In the genomic region with DNA sequence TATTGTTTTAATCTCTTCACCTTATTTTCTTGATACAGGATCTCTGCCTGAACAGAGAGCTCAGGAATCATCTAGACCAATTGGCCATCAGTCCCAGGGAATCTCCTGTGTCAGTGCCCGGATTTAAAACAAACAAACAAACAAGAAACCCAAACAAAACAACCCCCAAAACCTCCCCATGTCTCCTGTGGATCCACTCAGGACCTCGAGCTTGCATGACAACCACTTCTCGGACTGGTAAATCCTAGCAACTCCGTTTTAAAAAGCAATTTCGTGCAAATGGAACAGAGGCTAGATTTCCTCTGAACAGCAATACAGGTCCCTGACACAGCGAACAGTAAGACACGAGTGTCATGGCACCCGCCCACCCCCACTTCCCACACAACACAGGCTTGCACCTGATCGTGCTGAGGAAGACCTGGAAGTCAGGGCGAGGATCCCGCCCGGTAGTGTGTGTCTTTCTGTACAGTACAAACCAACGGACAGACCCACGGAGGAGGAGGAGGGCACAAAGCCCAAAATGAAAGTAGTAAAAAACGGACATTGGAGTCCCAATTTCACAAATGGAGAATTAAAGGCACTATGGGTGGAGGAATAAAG, we compare ENCODE assay signal across 9 mouse cellular contexts. TPM values are rescaled to one million over a fixed set of nuclear protein-coding genes. Genes with fewer than 3 reads are reported as not detected.
DNase-seq lines count a peak whose midpoint lies in the region; ATAC-seq and TF ChIP-seq lines count a peak whose summit lies in the region.
"Had no signal": no experiment of that assay in that cellular context is flagged by ENCODE, and none has a peak within 500 bp of the region (broad histone marks: within the 10 kb centered on the region; RNA-seq: fewer than 3 reads in every experiment).

No protein-coding gene starts in this region.

- no peak for TF ChIP-seq POLR2A in cerebellum, adult 2 months (IDR thresholded peaks at IDR 0.05; ENCODE audit: borderline replicate concordance, insufficient read depth, low read length)

- no peak for ATAC-seq in liver, embryonic 11.5 days (replicated peaks; ENCODE audit: low FRiP score)

- DNase-seq in cerebellum, adult 2 months = peak; percentile 18 to 45
- DNase-seq in cerebellum, adult 11 months = no peak
- DNase-seq in T-cell, adult 2 months (ENCODE audit: low spot score) = peak; percentile 17
- peak; percentile 34 to 50 for DNase-seq in heart, postnatal 10 days
- DNase-seq in liver, embryonic 11.5 days (ENCODE audit: low spot score) = peak; percentile 50
- peak; percentile 38 for DNase-seq in retina, embryonic 14.5 days (ENCODE audit: low spot score)
- DNase-seq in left cerebral cortex, adult 18-20 months (ENCODE audit: low spot score in 2 of 2) = no peak
- DNase-seq in frontal cortex, postnatal 14 days (ENCODE audit: low spot score in 2 of 2) = no peak

- WGBS in cerebellum, adult 2 months = 2% methylated on average over 15 of the region's 15 CpGs
- WGBS in liver, embryonic 11.5 days = 2% methylated on average over 15 of the region's 15 CpGs

- H3K4me3 ChIP-seq in cerebellum, adult 2 months (replicated peaks; ENCODE audit: insufficient read depth, low read depth, low read length) = peak overlapping the region; percentile 77
- H3K4me3 ChIP-seq in liver, embryonic 11.5 days (ENCODE audit: low read depth, low read length) = peak overlapping the region; percentile 56

- intact Hi-C loops in heart, postnatal 10 days (cut with DNase I) = no loop called here

- H3K4me1 ChIP-seq in cerebellum, adult 2 months (ENCODE audit: control insufficient read depth, insufficient read depth, low read length) = peaks cover 11% of the 10 kb centered on the region
- peaks cover 6% of the 10 kb centered on the region; the same call in 1 of the 2 replicates for H3K4me1 ChIP-seq in liver, embryonic 11.5 days (replicated peaks; ENCODE audit: control insufficient read depth, insufficient read depth, low read length)

- H3K27me3 ChIP-seq in cerebellum, adult 2 months (ENCODE audit: control insufficient read depth, insufficient read depth, low read length) = peaks cover 2% of the 10 kb centered on the region; the same call in 1 of the 2 replicates
- peaks cover 68% of the 10 kb centered on the region for H3K27me3 ChIP-seq in liver, embryonic 11.5 days (replicated peaks; ENCODE audit: control insufficient read depth, insufficient read depth, low read length)

- H3K36me3 ChIP-seq in liver, embryonic 11.5 days (ENCODE audit: control insufficient read depth, insufficient read depth, low read length) = no peaks in the 10 kb centered on the region

- H3K4me2 ChIP-seq in liver, embryonic 11.5 days = peak overlapping the region; percentile 94

- H3K27ac ChIP-seq in cerebellum, adult 2 months (ENCODE audit: insufficient read depth, low read length) = no peak overlapping the region
- H3K27ac ChIP-seq in liver, embryonic 11.5 days (ENCODE audit: low read depth, low read length) = no peak overlapping the region

- no peak for TF ChIP-seq CTCF in cerebellum, adult 2 months (IDR thresholded peaks at IDR 0.05; ENCODE audit: borderline replicate concordance, insufficient read depth, low read depth, low read length)

- no peak overlapping the region for H3K9ac ChIP-seq in liver, embryonic 11.5 days (ENCODE audit: low read depth, low read length)

- no peaks in the 10 kb centered on the region for H3K9me3 ChIP-seq in liver, embryonic 11.5 days (ENCODE audit: control insufficient read depth, low read length)

RNA-seq across cellular contexts. Expression of a gene that starts 0.7 kb away (rescaled TPM):
- 0.26 and 0.89 TPM in 2 replicates for polyA plus RNA-seq in cerebellum, adult 2 months (2012; rRNA removed)
- 1 to 10 TPM; 1.8 TPM for total RNA-seq in heart, postnatal 10 days (2021)
- polyA plus RNA-seq in liver, embryonic 11.5 days (2014; fragmentation: Nextera tagmentation; extraction: Ambion mirVana) = not detected in 2 replicates
- under 1 TPM in 1 of 2 experiments, not detected in 1; 0.51 TPM for total RNA-seq in left cerebral cortex, adult 18-20 months (2021)

RNA-seq across cellular contexts. Expression of a gene that starts 2.9 kb away (rescaled TPM):
- 47.8 and 50.9 TPM in 2 replicates for polyA plus RNA-seq in cerebellum, adult 2 months (2012; rRNA removed)
- total RNA-seq in heart, postnatal 10 days (2021) = 10 to 100 TPM; 75.1 TPM
- polyA plus RNA-seq in liver, embryonic 11.5 days (2014; fragmentation: Nextera tagmentation; extraction: Ambion mirVana) = 8.9 and 9.3 TPM in 2 replicates
- total RNA-seq in left cerebral cortex, adult 18-20 months (2021) = 10 to 100 TPM; 40.2 to 43.2 TPM

RNA-seq across cellular contexts. Expression of a gene that starts 18.1 kb away (rescaled TPM):
- polyA plus RNA-seq in cerebellum, adult 2 months (2012; rRNA removed) = not detected in 2 replicates
- total RNA-seq in heart, postnatal 10 days (2021) = not detected
- polyA plus RNA-seq in liver, embryonic 11.5 days (2014; fragmentation: Nextera tagmentation; extraction: Ambion mirVana) = 0.18 and 0.74 TPM in 2 replicates
- total RNA-seq in left cerebral cortex, adult 18-20 months (2021) = not detected
- polyA plus RNA-seq: gonadal fat pad, adult 2 months had no signal

Comparison
In these comparisons a context has a peak if more than half of its experiments do, and no peak if none do; other contexts are left out.
1. DNase-seq: peak in cerebellum, adult 2 months (2 of 2), T-cell, adult 2 months (single experiment), heart, postnatal 10 days (2 of 2), liver, embryonic 11.5 days (single experiment) and retina, embryonic 14.5 days (single experiment); none in cerebellum, adult 11 months (single experiment), left cerebral cortex, adult 18-20 months (0 of 2) and frontal cortex, postnatal 14 days (0 of 2).